Mouse (Mus musculus): ENCODE measurements around the gene Gpank1. TPM values are rescaled to one million over a fixed set of nuclear protein-coding genes. Genes with fewer than 3 reads are reported as not detected.
A peak's percentile ranks its signal among the peaks of the same experiment; 100 is the strongest.

The Gpank1 gene
- total RNA-seq (2021) = 1 to 10 TPM; 6.6 to 8.3 TPM

- peak; percentile 99 for DNase-seq
- intact Hi-C loops (cut with DNase I) = loop anchor here (2.0 to 5.0 kb wide), 2 partner anchors 30 to 116 kb away; partner anchors contain the start of gene Nfkbil1
Observed at GRCm38 (mm10) chr17:35121143-35121799, at the start of gene Gpank1. Gpank1 (plus strand) TSS chr17:35121455.

GRCm38 (mm10) chr17:35074097-35074496 lies 47.2 kb upstream of the Gpank1 start:
- no peak for DNase-seq
- intact Hi-C loops (cut with DNase I) = no loop called here

GRCm38 (mm10) chr17:35076507-35077176 lies 44.6 kb upstream of the Gpank1 start, which contains the start of gene Ly6g6e:
Ly6g6e (plus strand) TSS chr17:35076902.
- intact Hi-C loops (cut with DNase I) = no loop called here
- no peak for DNase-seq

- no peak for DNase-seq
- intact Hi-C loops (cut with DNase I) = no loop called here
Observed at GRCm38 (mm10) chr17:35077285-35077684, 44.0 kb upstream of the Gpank1 start.

GRCm38 (mm10) chr17:35077786-35078233 lies 43.4 kb upstream of the Gpank1 start, which contains the start of gene Ly6g6d:
Ly6g6d (minus strand) TSS chr17:35078065.
- DNase-seq = peak; percentile 63 to 68
- intact Hi-C loops (cut with DNase I) = loop anchor here (2.0 kb wide), 1 partner anchor 57 kb away; no protein-coding TSS in a partner anchor

GRCm38 (mm10) chr17:35079778-35080177 lies 41.5 kb upstream of the Gpank1 start:
- peak in 1 of 2 experiments; percentile 31 for DNase-seq

GRCm38 (mm10) chr17:35080248-35080647 lies 41.0 kb upstream of the Gpank1 start:
- DNase-seq = no peak
- intact Hi-C loops (cut with DNase I) = no loop called here

More at GRCm38 (mm10) chr17:35079778-35080177, 41.5 kb upstream of the Gpank1 start:
- intact Hi-C loops (cut with DNase I) = loop anchor here (2.0 kb wide), 1 partner anchor 59 kb away; no protein-coding TSS in a partner anchor

- intact Hi-C loops (cut with DNase I) = no loop called here
- no peak for DNase-seq
Observed at GRCm38 (mm10) chr17:35080710-35081109, 40.5 kb upstream of the Gpank1 start.

- no peak for DNase-seq
- intact Hi-C loops (cut with DNase I) = no loop called here
Observed at GRCm38 (mm10) chr17:35082841-35083576, 38.2 kb upstream of the Gpank1 start.

GRCm38 (mm10) chr17:35083929-35084497 lies 37.2 kb upstream of the Gpank1 start:
- DNase-seq = no peak
- intact Hi-C loops (cut with DNase I) = no loop called here

GRCm38 (mm10) chr17:35085208-35085865 lies 35.9 kb upstream of the Gpank1 start, which contains the start of gene Ly6g6f:
Ly6g6f (minus strand) TSS chr17:35085610.
- intact Hi-C loops (cut with DNase I) = no loop called here
- no peak for DNase-seq

GRCm38 (mm10) chr17:35088151-35088550 lies 33.1 kb upstream of the Gpank1 start:
- DNase-seq = no peak
- intact Hi-C loops (cut with DNase I) = loop anchor here (2.0 kb wide), 1 partner anchor 29 kb away; the partner anchor contains the start of gene Ddah2

- peak; percentile 96 for DNase-seq
- intact Hi-C loops (cut with DNase I) = loop anchor here (2.0 kb wide), 1 partner anchor 30 kb away; the partner anchor contains the start of gene Ddah2
Observed at GRCm38 (mm10) chr17:35088825-35089644, 32.2 kb upstream of the Gpank1 start, which contains the start of gene Abhd16a. Abhd16a (plus strand) TSS chr17:35089263.

- peak; percentile 35 to 46 for DNase-seq
- intact Hi-C loops (cut with DNase I) = loop anchor here (2.0 kb wide), 1 partner anchor 30 kb away; the partner anchor contains the start of gene Gpank1
Observed at GRCm38 (mm10) chr17:35090166-35090932, 30.9 kb upstream of the Gpank1 start.

- intact Hi-C loops (cut with DNase I) = no loop called here
- no peak for DNase-seq
Observed at GRCm38 (mm10) chr17:35092403-35093198, 28.7 kb upstream of the Gpank1 start.

GRCm38 (mm10) chr17:35094475-35095365 lies 26.5 kb upstream of the Gpank1 start:
- intact Hi-C loops (cut with DNase I) = no loop called here
- DNase-seq = no peak
